Mouse (Mus musculus) intestine, postnatal 0 days (tissue): ENCODE results near the gene Serhl. TPM values are rescaled to one million over a fixed set of nuclear protein-coding genes. Genes with fewer than 3 reads are reported as not detected.

Source experiments
- ATAC-seq: fragments of 200-750 bp; cut with Nextera tagmentation; 2 replicates; pipeline ENCODE4 v1.8.0; 2017; ENCODE audit warnings: mild to moderate bottlenecking, moderate TSS enrichment, moderate library complexity
- H3K27ac ChIP-seq: fragments of 300-500 bp; sonication (generic); 2 replicates; pipeline ENCODE4 v1.5.1; 2014; ENCODE audit warnings: mild to moderate bottlenecking, low read depth, low read length, moderate library complexity
- H3K27me3 ChIP-seq: fragments of 300-500 bp; sonication (generic); replicated peaks from 2 replicates; pipeline ENCODE4 v1.6.1; 2014; ENCODE audit warnings: low read length, mixed read lengths; ENCODE audit not compliant: control insufficient read depth, insufficient read depth
- H3K36me3 ChIP-seq: fragments of 300-500 bp; sonication (generic); 2 replicates; pipeline ENCODE4 v1.6.1; 2014; ENCODE audit warnings: mild to moderate bottlenecking, moderate library complexity; ENCODE audit not compliant: control insufficient read depth, insufficient read depth
- H3K4me1 ChIP-seq: fragments of 300-500 bp; sonication (generic); replicated peaks from 2 replicates; pipeline ENCODE4 v1.6.1; 2014; ENCODE audit warnings: antibody characterized with exemption, low read length, mixed read lengths; ENCODE audit not compliant: control insufficient read depth, insufficient read depth
- H3K4me2 ChIP-seq: fragments of 300-500 bp; sonication (generic); replicated peaks from 2 replicates; pipeline ENCODE4 v1.6.1; 2014; ENCODE audit warnings: low read depth, mild to moderate bottlenecking, moderate library complexity
- H3K4me3 ChIP-seq: fragments of 300-500 bp; sonication (generic); 2 replicates; pipeline ENCODE4 v1.5.1; 2014; ENCODE audit warnings: low read depth, low read length
- H3K9ac ChIP-seq: fragments of 300-500 bp; sonication (generic); 2 replicates; pipeline ENCODE4 v1.6.1; 2014; ENCODE audit warnings: mild to moderate bottlenecking, low read depth, low read length
- H3K9me3 ChIP-seq: fragments of 300-500 bp; sonication (generic); 2 replicates; pipeline ENCODE4 v1.6.1; 2016; ENCODE audit warnings: mixed run types; ENCODE audit not compliant: control insufficient read depth
- CTCF ChIP-seq: sonication (generic); IDR thresholded peaks from 2 replicates; pipeline ENCODE4 v1.5.1; 2016; ENCODE audit warnings: low read depth, mild to moderate bottlenecking, control low read depth, antibody characterized with exemption, moderate library complexity
- WGBS: fragments of 180-500 bp; shearing (Covaris S2); extraction: QIAGEN DNeasy Blood & Tissue Kit; methylation state at CpG from one replicate; pipeline ENCODE4 v1.1.7; 2014; 5-methylcytosine and 5-hydroxymethylcytosine counted together
- polyA plus RNA-seq: library from polyadenylated mRNA; unstranded; fragments of >200 nt; fragmentation: Nextera tagmentation; extraction: Ambion mirVana; gene quantifications from 2 replicates; pipeline ENCODE4 v1.2.1, GENCODE M21; 2015

The Serhl gene
- polyA plus RNA-seq, 1 experiment from 2014 or later, result 58.5 TPM

DNA sequence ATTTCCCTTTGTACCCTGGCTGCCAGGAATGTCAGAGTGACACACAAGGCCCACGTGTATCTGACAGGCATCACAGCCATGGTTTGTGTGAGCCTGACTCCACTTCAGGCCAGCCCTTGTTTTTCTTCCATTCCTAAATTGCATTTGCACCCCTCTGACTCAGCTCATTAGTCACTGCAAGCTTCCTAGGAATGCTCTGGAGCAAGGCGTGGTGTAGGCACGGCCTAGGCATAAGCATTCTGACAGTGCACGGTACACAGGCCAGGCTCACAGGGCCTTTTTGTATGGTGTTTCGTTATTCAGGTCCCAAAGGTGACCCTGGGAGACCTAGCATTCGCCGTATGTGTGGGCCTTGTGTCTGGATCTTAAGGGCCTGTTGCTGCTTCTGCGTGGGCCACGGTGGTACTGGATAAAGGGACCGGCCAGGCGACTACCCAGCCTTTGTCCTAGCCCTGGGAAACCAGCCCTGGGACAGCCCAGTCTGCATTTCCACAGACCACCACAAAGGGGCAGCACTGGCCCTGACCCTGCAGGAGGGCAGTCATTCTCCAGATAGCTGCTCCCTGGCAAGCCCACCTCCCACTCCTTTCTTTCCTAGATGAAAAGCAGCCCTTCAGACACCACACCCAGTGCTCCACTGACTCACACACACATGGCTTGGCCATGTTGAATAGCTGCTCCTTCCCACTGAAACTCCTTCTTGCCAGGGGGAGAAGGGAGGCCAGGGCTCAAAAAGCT lies 67.8 kb downstream of the Serhl start:
- H3K9ac ChIP-seq, result no peak overlapping the region
- H3K4me1 ChIP-seq, result no peaks in the 10 kb centered on the region
- H3K36me3 ChIP-seq, result peaks cover 70% of the 10 kb centered on the region
- no peak overlapping the region for H3K4me2 ChIP-seq
- ATAC-seq, result peak; percentile 14; the same call in 1 of the 2 replicates
- no peaks in the 10 kb centered on the region for H3K27me3 ChIP-seq
- H3K4me3 ChIP-seq, result no peak overlapping the region
- 65% methylated on average over 11 of the region's 11 CpGs for WGBS
- H3K9me3 ChIP-seq, result no peaks in the 10 kb centered on the region
- H3K27ac ChIP-seq, result no peak overlapping the region
- TF ChIP-seq CTCF, result peak; percentile 88

DNA sequence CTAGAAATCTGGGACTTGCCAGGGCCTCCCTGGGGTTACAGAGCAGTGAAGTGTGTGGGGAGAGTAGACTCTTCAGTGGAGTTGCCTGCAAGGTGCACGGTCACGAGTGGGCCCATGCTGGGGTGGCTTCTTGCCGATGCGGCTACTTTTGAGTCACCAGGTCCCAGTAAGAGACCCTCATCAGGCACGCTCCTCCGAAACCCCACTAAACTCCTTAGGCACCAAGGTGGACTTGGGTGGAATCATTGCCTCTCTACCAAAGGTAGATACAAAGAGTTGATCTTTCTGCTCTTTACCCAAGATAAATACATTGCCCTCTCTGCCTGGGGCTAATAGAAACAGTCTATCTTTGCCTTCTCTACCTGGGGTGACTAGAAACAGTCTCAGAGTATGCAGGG lies 68.4 kb downstream of the Serhl start:
- H3K9ac ChIP-seq, result no peak overlapping the region
- H3K27ac ChIP-seq, result no peak overlapping the region
- H3K27me3 ChIP-seq, result no peaks in the 10 kb centered on the region
- no peak overlapping the region for H3K4me2 ChIP-seq
- H3K4me1 ChIP-seq, result no peaks in the 10 kb centered on the region
- no peaks in the 10 kb centered on the region for H3K9me3 ChIP-seq
- no peak for TF ChIP-seq CTCF
- WGBS, result 97% methylated on average over 6 of the region's 6 CpGs
- no peak for ATAC-seq
- H3K4me3 ChIP-seq, result no peak overlapping the region
- H3K36me3 ChIP-seq, result peaks cover 72% of the 10 kb centered on the region

DNA sequence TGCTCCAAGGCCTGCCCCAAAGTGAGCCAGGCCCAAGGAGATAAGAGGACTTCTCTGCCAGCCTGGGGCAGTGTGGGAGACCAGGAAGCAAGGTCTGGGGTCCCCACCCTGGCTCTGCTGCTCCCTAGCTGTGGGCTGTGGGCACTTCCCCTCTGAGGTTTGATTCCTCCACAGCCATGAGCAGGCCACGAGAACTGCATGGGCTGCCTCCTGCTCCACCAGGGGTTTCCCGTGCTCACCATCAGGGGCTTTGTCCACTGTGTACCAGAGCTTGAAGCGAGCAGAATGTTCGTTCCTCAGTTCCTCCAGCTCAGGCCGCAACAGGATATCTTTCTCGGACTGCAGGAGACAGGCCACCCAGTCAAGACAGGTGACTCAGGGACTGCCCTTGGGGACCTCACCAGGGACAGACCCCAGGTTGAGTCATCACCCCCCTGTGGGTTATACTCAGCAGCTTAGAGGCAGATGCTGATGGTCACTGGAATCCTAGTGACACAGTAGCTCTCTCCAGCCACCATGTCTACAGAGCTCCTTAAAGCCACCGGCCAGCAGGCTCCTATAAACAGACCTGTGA lies 69.4 kb downstream of the Serhl start:
- Histone ChIP-seq H3K9ac (no peak overlapping the region), H3K36me3 (peaks cover 63% of the 10 kb centered on the region), H3K9me3 (no peaks in the 10 kb centered on the region), H3K4me3 (no peak overlapping the region), H3K27ac (no peak overlapping the region), H3K4me1 (no peaks in the 10 kb centered on the region), H3K27me3 (no peaks in the 10 kb centered on the region), H3K4me2 (no peak overlapping the region)
- 92% methylated on average over 7 of the region's 7 CpGs for WGBS
- no peak for ATAC-seq
- no peak for TF ChIP-seq CTCF

DNA sequence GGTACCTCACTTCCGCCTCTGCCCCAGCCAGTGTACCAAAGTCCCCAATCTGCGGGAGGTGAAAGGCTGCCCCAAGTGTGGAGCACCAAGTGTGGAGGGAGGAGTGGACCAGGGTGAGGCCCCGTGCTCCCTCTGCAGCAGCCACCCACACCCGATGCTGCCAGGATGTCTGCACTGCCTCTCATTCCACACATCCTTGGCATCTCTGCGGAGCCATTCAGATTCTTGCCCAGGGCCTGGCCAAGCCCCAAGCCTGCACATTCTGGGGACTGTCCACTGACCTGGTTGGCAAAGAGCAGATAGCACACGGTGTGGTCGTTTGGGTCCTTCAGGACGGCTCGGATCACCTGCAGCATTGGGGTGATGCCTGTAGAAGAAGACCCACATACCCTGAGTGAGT lies 70.5 kb downstream of the Serhl start:
- Histone ChIP-seq H3K9ac (no peak overlapping the region), H3K27ac (no peak overlapping the region), H3K4me2 (no peak overlapping the region), H3K4me3 (no peak overlapping the region), H3K36me3 (peaks cover 53% of the 10 kb centered on the region), H3K4me1 (no peaks in the 10 kb centered on the region), H3K27me3 (no peaks in the 10 kb centered on the region), H3K9me3 (no peaks in the 10 kb centered on the region)
- TF ChIP-seq CTCF, result no peak
- no peak for ATAC-seq
- 93% methylated on average over 9 of the region's 9 CpGs for WGBS

DNA sequence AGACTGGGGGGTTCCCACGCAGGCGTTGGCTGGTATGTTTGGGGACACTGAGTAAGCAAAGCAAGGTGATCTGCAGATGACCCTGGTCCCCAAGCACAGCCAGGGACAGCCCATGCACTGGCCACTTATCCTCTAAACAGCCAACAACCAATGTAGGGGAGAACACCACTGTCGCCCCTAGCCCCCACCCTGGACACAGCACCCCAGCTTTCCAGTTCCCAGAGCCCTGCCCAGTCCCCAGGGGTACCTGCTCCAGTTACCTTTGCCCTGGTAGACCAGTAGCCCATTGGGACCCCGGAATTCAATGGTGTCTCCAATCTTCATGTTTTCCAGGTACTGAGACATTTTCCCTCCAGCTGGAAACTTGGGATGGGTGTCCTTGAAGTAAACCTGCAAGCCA lies 71.3 kb downstream of the Serhl start:
- 97% methylated on average over 4 of the region's 4 CpGs for WGBS
- Histone ChIP-seq H3K27ac (no peak overlapping the region), H3K36me3 (peaks cover 53% of the 10 kb centered on the region)

DNA sequence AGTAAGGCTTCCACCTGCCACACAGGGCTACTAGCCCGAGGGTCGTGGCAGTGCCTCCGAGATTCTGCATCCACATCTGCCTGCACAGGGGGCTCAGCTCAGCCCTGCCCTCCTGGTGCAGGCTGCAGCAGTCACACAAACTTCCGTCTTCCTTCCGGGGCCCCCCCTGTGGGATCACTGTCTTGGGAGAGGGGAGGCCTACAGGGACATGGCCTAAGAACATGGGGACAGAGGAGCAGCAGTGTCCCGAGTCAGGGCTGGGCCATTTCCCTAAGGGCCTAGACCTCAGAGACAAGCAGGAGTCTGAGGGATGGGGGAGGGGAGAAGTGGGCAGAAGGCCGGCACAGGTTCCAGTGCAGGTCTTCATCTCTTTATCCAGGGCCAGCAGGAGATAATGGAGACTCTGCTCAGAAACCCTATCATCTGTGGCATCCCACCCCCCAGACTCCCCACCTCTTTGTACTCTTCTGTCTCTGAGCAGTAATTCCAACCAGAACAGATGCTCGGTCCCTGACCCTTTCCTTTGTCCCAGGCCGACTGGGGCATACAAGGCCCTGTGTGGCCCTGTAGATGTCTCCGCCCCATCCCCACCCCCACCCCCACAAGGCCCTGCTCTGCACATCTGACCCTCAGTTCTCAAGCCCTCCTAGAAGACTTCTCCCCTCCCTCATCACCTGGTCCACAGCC lies 71.9 kb downstream of the Serhl start:
- H3K27me3 ChIP-seq, result no peaks in the 10 kb centered on the region
- ATAC-seq, result no peak
- H3K36me3 ChIP-seq, result peaks cover 53% of the 10 kb centered on the region
- H3K27ac ChIP-seq, result no peak overlapping the region
- H3K4me3 ChIP-seq, result no peak overlapping the region
- no peak overlapping the region for H3K9ac ChIP-seq
- TF ChIP-seq CTCF, result no peak
- H3K4me1 ChIP-seq, result 0 out of 2 replicates have a peak, but pooled peaks cover 8% of the 10 kb centered on the region
- H3K9me3 ChIP-seq, result no peaks in the 10 kb centered on the region
- WGBS, result 72% methylated on average over 10 of the region's 10 CpGs
- H3K4me2 ChIP-seq, result no peak overlapping the region

More for the DNA sequence above, 71.3 kb downstream of the Serhl start:
- Histone ChIP-seq H3K9ac (no peak overlapping the region), H3K4me3 (no peak overlapping the region), H3K4me2 (no peak overlapping the region), H3K9me3 (no peaks in the 10 kb centered on the region), H3K4me1 (0 out of 2 replicates have a peak, but pooled peaks cover 3% of the 10 kb centered on the region), H3K27me3 (no peaks in the 10 kb centered on the region)
- no peak for TF ChIP-seq CTCF
- no peak for ATAC-seq
